Mouse (Mus musculus) heart, postnatal 25 days (tissue): ENCODE measurements around the gene Tram2. TPM values are rescaled to one million over a fixed set of nuclear protein-coding genes. Genes with fewer than 3 reads are reported as not detected.

Experiments
- DNase-seq: peaks from one replicate; pipeline ENCODE4 v3.0.0; 2022; ENCODE audit warnings: low spot score
- intact Hi-C: fragments of 180-260 bp; cut with DNase I; formaldehyde crosslinking; loops from one replicate; pipeline ENCODE4 v1.15.1; 2025
- total RNA-seq, 2 experiments: library from RNA; stranded (reverse); gene quantifications; 2 replicates each; pipeline ENCODE4 v1.2.3; 2021

Tram2 gene
- total RNA-seq, 2 experiments from 2014 or later = 6.9 to 7.4 TPM

GRCm38 (mm10) chr1:21070658-21071057, 8.4 kb downstream of the Tram2 start:
- intact Hi-C loops = no loop called here
- DNase-seq = no peak

GRCm38 (mm10) chr1:21069830-21070522, 9.1 kb downstream of the Tram2 start:
- no peak for DNase-seq
- intact Hi-C loops = no loop called here

GRCm38 (mm10) chr1:21068491-21068890, 10.5 kb downstream of the Tram2 start:
- DNase-seq = no peak

DNA sequence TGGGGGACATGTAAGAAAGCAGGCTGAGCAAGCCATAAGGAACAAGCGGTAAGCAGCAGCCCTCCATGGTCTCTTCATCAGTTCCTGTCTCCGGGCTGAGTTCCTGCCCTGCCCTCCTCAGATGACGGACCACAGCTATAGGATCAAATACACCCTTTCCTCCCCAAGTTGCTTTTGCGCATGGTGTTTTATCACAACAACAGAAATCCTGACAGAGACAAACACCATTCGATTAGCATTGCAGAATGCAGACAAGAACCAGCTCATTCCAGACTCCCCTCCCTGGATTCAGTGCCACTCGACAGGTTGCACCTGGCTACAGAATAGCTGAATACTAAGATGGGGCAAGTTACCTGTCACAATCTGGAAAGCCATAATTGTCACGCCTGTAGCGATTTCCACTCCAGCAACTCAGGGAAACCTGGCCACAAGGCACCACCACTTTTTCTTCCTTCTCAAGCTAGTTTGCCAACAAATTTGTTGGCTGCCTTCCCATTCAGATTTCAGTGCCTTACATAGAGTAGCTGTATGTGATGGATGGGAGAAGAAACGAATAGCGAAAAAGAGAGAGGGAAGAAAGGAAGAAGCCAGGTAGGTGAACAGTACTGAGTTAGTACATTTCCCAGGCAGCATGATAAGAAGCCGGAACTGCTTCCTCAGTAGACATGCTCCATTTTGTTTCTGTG, 11.3 kb downstream of the Tram2 start:
- intact Hi-C loops = no loop called here
- DNase-seq = no peak

More at GRCm38 (mm10) chr1:21068491-21068890, 10.5 kb downstream of the Tram2 start:
- intact Hi-C loops = no loop called here

- no peak for DNase-seq
- intact Hi-C loops = no loop called here
Observed at GRCm38 (mm10) chr1:21064153-21064552, 14.9 kb downstream of the Tram2 start.

GRCm38 (mm10) chr1:21059385-21060109, 19.5 kb downstream of the Tram2 start:
- intact Hi-C loops = no loop called here
- DNase-seq = no peak

- intact Hi-C loops = no loop called here
- no peak for DNase-seq
Observed at GRCm38 (mm10) chr1:21053009-21053408, 26.0 kb downstream of the Tram2 start.

GRCm38 (mm10) chr1:21052608-21053007, 26.4 kb downstream of the Tram2 start:
- no peak for DNase-seq
- intact Hi-C loops = no loop called here

GRCm38 (mm10) chr1:21052132-21052545, 26.9 kb downstream of the Tram2 start:
- DNase-seq = no peak
- intact Hi-C loops = no loop called here

DNA sequence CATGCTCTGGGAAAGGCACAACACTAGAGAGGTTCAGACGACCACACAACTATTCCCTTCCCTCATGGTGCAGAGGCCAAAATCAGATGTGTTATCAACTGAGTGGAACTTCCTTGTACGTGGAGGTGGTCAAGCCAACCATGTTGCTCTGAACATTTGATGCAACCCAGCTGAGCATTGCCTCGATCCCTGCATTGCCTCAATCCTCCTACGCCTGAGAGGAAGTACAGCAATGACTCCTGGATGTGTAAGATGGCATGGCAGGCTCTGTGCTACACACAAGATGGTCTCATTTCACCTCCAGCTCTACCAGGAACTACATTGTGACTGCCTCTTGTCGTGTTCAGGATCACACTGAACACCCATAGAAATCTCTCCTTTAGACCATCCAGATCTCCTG, 30.0 kb downstream of the Tram2 start:
- intact Hi-C loops = no loop called here
- DNase-seq = no peak

- no peak for DNase-seq
- intact Hi-C loops = no loop called here
Observed at GRCm38 (mm10) chr1:21048402-21048801, 30.6 kb downstream of the Tram2 start.

GRCm38 (mm10) chr1:21042461-21042860, 36.6 kb downstream of the Tram2 start:
- intact Hi-C loops = no loop called here
- no peak for DNase-seq

DNA sequence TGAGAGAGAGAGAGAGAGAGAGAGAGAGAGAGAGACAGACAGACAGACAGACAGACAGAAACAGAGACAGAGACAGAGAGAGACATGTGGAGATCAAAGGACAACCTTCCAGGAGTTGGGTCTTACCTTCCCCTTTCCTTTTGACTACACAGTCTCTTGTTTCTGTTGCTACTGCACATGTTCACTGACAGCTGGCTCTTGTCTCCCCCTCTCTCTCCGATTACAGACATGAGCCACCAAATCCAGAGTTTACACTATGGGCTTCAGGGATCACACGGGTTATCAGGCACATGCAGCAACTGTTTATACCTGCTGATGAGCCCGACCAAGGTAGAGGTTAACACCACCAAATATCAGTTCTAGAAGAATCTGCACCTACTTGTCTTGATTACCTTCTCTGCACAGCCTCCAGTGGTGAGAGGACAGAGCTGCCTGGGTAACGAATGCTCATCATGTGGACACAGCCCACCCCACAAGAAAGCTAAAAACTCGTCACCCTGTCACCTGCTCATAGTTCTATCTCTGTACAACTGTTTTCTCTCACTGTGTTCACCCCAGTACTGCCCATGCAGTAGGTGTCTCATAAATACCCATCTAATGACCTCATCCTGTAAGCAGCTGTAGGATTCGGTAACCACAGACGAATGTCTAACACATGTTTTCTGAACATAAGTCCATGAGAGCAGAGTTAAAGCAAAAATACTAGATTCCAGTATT, 38.3 kb downstream of the Tram2 start:
- DNase-seq = no peak
- intact Hi-C loops = no loop called here

DNA sequence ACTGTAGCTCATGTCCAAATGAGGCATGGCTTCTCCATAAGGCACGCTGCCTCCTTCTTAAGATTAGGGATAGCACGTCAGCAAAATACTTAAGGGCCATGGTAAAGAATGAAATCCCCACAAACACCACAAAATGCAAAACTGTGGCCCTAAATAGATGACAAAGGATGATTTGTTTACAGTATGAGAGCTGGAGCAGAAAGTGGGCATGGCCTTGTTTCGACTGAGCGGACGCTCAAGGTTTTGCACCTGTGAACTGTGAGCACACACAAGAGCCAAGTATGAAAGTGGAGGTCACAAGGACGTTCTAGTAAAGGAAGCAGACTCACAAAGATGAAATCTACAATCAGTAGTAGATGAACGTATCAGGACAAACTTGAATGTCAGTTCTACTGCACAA, 38.9 kb downstream of the Tram2 start:
- intact Hi-C loops = no loop called here
- DNase-seq = no peak

- DNase-seq = no peak
- intact Hi-C loops = no loop called here
Observed at GRCm38 (mm10) chr1:21039564-21039963, 39.5 kb downstream of the Tram2 start.

DNA sequence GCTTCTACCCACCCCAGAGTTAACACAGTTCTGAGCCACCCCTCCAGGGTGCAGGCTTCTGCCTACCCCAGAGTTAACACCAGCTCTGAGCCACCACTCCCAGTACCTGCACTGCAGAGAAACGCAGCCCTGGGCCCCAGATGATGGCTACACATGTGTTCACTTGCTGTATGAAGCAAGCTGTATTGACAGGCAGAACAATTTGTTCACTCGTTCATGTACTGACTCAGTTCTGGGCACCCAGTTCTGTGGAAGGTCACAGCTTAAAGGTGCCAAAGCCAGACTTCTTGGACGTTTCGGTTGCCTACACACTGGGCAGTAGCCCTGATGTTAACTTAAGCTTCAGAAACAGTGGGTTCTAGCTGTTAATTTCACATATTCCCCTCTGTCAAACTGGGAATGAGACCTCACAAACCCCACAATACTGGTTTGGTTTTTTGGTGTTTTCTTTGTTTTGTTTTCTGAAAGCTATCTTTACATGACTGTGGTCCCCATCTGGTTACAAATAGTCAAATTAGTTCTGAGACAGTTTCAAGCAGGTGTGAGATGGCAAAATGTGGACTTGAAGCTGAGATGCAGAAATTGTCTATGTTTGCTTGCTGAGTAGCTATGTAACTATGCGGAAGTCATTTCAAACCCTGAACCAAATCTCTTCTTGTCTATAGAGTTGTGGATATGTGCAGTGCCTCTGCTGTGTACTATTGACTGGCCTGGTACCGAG, 41.0 kb downstream of the Tram2 start:
- intact Hi-C loops = no loop called here

DNA sequence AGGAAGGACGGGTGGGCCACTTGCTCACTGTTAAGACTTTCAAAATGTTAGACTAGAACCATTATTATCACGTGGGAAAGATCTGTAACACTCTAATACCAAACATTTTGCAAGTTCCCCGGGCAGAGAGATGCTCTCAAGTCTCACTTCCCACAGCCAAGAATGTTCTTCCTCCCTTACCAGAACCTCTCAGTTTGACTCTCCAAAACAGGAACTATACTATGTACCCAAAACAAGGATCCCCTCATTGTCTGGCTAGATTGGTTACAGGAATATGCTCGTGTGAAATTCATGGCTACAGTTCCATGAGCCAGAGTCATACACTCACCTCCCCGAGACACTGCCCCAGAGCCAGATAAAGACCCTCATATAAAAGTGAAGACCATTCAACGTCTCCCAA, 43.2 kb downstream of the Tram2 start:
- intact Hi-C loops = no loop called here
- DNase-seq = no peak

More for the DNA sequence above, 41.0 kb downstream of the Tram2 start:
- no peak for DNase-seq

- intact Hi-C loops = no loop called here
- DNase-seq = no peak
Observed at GRCm38 (mm10) chr1:21033792-21034119, 45.3 kb downstream of the Tram2 start.

DNA sequence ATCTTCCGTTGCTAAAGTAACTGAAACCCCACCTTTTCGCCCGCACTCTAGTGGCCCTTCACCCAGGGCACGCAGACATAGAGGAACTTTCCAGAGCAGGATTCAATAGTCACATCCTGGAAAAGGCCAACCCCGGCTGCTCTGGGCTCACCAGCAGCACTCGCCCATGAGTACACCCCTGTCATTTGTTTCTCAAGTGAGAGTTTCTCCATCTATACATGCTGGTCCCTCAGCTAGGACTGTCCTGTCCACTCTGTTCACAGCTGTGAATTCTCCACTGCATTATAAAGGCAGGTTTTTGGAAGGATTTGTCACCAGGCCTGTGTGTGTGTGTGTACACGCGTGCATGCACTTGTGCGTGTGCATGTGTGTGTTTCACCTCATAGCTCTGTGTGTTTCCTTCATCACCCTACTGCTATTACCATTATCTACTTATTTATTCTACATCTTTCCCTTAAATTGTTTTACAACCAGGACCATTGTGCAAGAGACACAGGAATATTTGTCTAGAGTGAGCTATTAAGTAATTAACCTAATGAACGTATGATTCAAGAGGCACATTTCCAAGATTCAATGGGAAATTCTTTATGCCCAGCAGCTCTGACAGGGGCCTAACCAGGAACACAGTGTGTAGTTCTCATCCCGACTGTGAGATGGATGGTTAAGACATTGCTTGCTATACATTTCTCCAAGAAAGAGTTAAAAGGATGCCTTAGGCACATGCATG, 45.8 kb downstream of the Tram2 start:
- intact Hi-C loops = no loop called here
- no peak for DNase-seq
